Mouse (Mus musculus) urinary bladder, postnatal 10 days (tissue): Measurements from ENCODE around the gene Chac1.

ENCODE experiments used
- DNase-seq: peaks from one replicate; pipeline ENCODE4 v3.0.0; 2022; ENCODE audit warnings: low spot score

The Chac1 gene

GRCm38 (mm10) chr2:119350555-119351486 lies at the start of gene Chac1:
Chac1 (plus strand) TSS chr2:119351229.
- no peak for DNase-seq

DNA sequence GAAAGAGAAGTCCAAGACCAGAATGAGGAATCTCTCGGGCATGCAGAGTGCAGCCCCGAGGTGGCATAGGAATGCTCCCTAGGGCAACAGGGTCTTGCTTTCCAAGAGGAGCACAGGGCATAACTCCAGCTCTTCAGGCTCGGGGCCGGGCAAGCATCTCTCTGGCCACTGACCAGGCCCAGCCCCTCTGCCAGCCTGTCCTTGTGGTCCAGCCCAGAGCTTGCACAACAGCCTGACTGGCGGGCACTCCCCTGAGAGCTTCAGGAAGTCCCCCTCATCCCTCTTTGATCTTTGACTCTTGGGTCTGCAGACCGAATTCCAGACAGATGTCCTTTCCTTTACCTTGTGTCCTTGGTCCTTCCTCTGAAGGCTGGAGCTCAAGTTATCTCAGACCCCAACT lies 48.2 kb upstream of the Chac1 start:
- DNase-seq = no peak

DNA sequence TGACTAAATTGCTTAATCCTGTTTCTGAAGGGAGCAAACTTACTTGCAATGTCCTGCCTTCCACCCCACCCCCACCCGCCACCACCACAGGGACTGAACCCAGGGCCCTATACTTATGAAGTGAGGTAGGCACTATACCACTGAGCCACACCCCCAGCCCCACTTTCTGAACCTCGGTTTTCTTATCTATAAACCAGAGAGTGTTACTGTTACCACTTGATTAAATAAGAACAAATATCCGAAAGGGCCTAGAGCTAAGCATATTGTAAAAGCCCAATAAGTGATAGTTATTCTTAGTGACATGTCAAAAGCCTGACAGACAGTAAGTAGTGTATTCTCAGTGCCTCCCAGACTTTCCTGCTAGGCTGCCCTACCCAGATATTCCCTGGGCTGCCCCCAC lies 46.6 kb upstream of the Chac1 start:
- no peak for DNase-seq

DNA sequence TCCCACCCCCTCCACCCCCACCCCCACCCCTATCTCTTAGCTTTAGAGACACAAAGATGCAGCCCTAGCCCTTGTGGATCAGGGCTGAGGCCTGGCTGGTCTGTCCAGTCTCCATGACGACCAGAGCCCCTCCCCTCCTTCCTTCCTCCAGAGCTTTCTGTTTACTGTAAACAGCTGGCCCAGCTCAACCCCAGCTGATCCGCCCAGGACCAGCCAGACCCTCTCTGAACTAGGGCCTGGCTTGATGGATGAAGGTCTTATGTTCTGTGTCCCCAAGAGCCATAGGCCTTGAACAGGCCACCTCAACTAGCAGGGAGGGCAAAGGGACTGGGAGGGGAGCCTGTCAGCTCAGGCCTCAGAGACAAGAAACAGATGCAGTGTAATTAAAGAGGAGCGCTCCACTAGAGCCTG lies 46.2 kb upstream of the Chac1 start:
- no peak for DNase-seq

GRCm38 (mm10) chr2:119311544-119311943 lies 39.5 kb upstream of the Chac1 start:
- no peak for DNase-seq

DNA sequence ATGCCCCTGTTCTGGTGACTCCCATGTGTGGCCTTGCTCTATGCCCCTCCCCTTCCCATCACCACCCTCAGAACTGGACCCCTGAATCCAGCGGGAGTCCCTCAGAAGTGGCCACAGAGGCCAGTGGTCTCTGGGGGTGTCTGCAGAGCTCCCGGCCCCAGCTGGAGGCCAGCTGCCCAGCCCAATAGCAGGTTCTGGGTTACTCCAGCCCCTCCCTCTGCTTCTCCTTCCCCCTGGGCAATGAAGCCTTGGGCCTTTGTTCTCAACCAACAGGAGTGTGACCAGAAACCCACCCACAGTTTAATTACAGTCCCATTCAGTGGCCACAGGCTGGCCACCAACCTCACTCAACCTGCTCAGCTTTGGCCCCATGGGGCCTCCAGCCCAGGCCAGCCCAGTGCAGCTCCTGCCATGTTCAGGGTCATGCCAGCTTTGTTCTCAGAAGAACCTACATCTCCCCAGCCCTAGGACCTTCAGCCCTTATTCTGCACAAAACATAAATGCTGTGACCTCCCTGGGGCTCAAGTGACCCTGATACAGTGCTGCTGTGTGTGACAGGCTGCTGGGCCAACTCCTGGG lies 38.6 kb upstream of the Chac1 start:
- DNase-seq = no peak

GRCm38 (mm10) chr2:119313780-119314479 lies 37.1 kb upstream of the Chac1 start:
- no peak for DNase-seq

DNA sequence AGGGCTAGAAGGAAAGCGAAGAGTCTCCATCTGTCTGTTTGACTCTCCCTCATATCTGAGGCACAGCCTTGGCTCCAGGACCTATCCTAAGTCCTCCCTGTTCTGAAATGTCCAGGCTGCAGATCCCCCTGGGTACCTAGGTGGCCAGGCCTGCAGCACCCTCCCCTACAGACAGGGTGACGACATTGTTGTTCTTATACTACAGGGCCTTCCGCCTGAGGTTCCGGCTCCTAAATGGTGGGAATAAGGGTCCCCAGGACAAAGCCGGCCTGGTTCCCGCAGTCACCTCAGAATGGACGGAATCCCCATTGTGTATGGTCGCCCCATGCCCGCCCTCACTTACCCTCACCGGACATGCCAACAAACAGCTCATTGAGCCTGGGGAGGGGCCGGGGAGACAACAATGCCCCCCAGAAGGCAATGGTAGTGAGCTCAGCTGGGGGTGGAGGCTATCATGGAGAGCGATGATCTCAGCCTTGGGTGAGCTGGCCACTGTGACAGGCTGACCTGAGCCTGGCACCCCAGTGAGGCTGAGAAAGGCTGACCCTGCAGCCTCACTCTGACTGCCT lies 36.2 kb upstream of the Chac1 start:
- no peak for DNase-seq

- DNase-seq = no peak
Measured at GRCm38 (mm10) chr2:119318043-119318710, 32.9 kb upstream of the Chac1 start.

DNA sequence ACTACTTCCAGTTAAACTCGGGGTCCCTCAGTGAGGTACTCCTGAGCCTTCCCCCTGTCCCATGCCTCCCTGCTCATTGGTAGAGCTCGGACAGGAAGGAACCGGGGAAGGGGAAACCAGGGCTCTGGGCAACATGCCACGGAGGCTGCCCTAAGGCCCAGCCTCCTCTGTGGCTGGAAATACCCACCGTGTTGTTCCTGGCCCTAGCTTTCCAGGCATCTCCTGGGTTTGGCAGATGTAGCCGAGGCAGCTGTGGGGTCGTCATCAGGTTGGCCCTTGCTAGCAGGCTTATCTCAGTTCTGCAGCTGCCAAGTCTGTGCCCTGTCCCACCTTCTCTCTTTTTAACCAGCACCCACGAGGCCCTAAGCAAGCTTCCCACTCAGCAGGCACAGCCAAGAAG lies 30.5 kb upstream of the Chac1 start:
- DNase-seq = no peak

- no peak for DNase-seq
Measured at GRCm38 (mm10) chr2:119321771-119322586, 29.1 kb upstream of the Chac1 start.

DNA sequence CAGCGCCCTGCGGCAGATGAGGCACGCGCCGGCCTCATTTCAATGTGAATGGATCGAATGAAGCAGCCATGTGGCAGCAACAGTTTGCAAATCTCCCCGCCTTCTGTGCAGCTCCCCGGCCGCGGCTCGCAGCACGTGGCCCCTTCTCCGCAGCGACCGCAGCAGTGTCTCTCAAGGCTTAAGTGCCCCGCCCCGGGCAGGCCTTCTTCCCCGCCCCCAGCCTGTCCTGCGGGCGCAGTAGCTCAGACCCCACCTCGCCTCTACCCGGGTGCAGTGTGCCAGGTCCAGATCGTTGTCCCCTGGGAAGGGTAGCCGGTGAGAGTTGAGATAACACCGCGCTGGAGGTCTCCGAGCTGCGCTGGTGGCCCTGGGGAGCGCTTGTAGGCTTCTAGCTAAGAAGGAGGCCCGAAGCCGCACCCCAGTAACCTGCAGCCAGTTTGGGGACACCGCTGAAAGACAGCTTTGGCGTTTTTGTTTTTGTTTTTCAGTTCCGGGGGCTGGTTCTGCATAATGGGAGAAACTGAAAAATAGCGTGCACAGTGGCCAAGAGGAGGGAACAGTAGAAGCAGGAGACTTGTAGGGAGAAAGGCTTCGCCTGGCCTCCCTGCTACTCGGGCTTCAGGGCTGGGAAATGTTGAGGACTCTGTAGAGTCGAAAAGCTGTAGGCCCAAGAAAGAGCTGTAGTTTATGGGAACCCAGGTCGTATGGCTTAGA lies 28.3 kb upstream of the Chac1 start:
- DNase-seq = no peak

DNA sequence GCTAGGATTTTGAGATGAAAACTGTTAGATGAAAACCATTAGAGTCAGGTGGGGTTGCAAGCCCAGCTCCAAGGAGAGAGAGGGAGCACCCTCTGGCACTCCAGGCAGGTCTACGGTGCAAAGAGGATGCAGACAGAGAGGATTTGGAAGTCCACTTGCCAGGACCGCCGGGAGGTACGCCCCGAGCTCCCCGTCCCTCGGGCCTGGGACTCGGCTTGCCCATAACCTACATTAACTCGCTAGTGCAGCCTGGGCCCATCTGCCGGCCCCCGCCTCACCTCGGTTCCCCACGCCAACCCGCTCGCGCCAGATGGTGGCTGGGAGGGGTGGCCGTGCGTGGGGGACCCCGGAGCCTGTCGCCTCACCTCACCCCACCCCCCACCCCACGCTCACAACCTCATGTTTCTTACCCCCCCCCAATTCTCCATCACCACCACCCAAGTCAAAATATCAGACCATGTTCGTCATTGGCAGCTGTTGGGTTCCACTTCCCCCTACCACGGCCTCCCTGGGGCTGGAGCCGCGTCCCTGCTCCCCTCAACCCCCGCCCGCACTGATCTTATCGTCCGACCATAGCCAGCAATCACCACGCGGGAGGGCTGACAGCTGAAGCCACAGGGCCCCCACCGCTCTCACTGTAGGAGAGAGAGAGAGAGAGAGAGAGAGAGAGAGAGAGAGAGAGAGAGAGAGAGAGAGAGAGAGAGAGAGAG lies 27.0 kb upstream of the Chac1 start:
- no peak for DNase-seq

DNA sequence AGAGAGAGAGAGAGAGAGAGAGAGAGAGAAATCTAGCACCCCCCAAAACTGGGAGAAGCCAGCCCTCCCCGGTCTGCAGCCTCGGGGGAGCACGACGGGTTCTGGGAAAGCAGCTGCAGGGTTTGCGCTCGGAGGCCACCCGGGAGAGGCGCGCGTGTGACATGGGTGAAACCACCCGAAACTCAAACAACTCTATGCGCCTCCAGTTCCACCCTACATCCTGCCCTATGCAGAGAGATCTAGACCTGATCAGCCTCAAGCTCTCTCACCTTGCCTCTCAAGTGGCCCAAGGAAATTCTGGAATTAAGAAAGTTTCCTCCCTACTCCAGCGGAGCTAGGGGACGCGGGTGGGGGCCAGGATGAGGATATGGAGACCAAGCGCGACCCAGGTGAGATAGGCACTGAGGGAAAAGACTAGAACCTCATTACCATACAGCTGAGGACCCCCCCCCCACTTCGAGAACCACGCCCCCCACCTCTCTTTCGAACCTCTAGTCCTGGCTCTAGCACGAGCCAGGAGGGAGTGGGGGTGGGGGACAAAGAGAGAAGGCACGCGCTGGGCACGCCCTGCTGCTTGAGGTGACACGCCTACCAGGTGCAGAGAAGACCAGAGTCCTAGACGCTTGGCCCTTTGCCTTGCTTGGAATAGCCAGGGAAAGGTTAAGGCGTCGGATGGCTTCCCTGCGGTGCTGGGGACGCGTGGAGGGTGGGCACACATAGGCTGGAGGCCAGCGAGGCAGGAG lies 26.3 kb upstream of the Chac1 start:
- DNase-seq = no peak

DNA sequence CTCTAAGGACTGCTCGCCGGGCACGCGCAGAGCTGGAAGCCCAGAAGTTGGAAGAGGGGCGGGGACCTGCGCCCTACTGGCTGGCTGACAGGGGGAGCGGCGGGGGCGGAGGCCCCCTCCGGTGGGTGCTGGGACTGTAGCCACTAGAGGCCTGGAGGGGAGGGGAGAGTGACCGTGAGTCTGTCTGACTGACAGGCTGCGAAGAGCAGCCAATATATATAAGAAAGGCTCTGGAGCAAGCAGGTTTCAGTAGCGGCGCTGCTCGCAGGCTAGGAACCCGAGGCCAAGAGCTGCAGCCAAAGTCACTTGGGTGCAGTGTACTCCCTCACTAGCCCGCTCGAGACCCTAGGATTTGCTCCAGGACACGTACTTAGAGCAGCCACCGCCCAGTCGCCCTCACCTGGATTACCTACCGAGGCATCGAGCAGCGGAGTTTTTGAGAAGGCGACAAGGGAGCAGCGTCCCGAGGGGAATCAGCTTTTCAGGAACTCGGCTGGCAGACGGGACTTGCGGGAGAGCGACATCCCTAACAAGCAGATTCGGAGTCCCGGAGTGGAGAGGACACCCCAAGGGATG lies 25.4 kb upstream of the Chac1 start, which contains the start of gene Dll4:
Gene Dll4 (plus strand): TSS at position 217 of the 576 bp plus-strand sequence.
- no peak for DNase-seq

- no peak for DNase-seq
Measured at GRCm38 (mm10) chr2:119326161-119327101, 24.6 kb upstream of the Chac1 start.

DNA sequence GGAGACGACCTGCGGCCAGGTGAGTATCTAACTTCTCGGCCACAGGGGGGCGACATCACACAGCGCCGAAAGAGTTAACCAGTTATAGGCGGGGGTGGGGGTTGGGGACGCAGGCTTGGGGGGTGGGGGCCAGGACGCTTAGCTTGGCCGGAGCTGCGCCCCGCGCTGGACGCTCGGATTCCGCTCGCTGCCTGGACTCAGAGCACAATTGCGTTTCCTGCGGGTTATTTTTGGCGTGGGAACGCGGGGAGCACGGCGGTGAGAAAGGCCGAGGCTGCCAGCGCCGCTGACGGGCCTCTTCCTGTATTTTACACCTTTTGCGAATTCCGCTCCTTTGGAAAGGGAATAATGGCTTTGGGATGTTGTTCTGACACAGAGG lies 23.9 kb upstream of the Chac1 start:
- no peak for DNase-seq
